Mouse (Mus musculus) liver, embryonic 12.5 days (tissue): ENCODE data around the gene Prl7a2. TPM values are rescaled to one million over a fixed set of nuclear protein-coding genes. Genes with fewer than 3 reads are reported as not detected.

ENCODE experiments used
- ATAC-seq: fragments of 200-750 bp; cut with Nextera tagmentation; 2 replicates; pipeline ENCODE4 v1.8.0; 2017; ENCODE audit warnings: moderate number of reproducible peaks, mild to moderate bottlenecking, moderate library complexity
- H3K27ac ChIP-seq: fragments of 300-500 bp; sonication (generic); 2 replicates; pipeline ENCODE4 v1.5.1; 2016; ENCODE audit warnings: mild to moderate bottlenecking
- H3K27me3 ChIP-seq: fragments of 300-500 bp; sonication (generic); replicated peaks from 2 replicates; pipeline ENCODE4 v1.6.1; 2016; ENCODE audit warnings: mild to moderate bottlenecking, moderate library complexity
- H3K36me3 ChIP-seq: fragments of 300-500 bp; sonication (generic); 2 replicates; pipeline ENCODE4 v1.6.1; 2016; ENCODE audit warnings: mild to moderate bottlenecking, moderate library complexity
- H3K4me1 ChIP-seq: fragments of 300-500 bp; sonication (generic); 2 replicates; pipeline ENCODE4 v1.6.1; 2016
- H3K4me2 ChIP-seq: fragments of 300-500 bp; sonication (generic); 2 replicates; pipeline ENCODE4 v1.6.1; 2016; ENCODE audit warnings: mild to moderate bottlenecking, moderate library complexity
- H3K4me3 ChIP-seq: fragments of 300-500 bp; sonication (generic); 2 replicates; pipeline ENCODE4 v1.5.1; 2016; ENCODE audit warnings: mild to moderate bottlenecking, moderate library complexity
- H3K9ac ChIP-seq: fragments of 300-500 bp; sonication (generic); 2 replicates; pipeline ENCODE4 v1.6.1; 2016; ENCODE audit warnings: mild to moderate bottlenecking, moderate library complexity
- H3K9me3 ChIP-seq: fragments of 300-500 bp; sonication (generic); replicated peaks from 2 replicates; pipeline ENCODE4 v1.6.1; 2016; ENCODE audit warnings: mild to moderate bottlenecking, moderate library complexity
- WGBS: fragments of 180-500 bp; shearing (Covaris S2); methylation state at CpG from one replicate; pipeline ENCODE4 v1.1.7; 2016; ENCODE audit not compliant: insufficient replicate concordance; 5-methylcytosine and 5-hydroxymethylcytosine counted together
- polyA plus RNA-seq: library from polyadenylated mRNA; unstranded; fragments of >200 nt; fragmentation: Nextera tagmentation; extraction: Ambion mirVana; gene quantifications from 2 replicates; pipeline ENCODE4 v1.2.1, GENCODE M21; 2016

The Prl7a2 gene
- polyA plus RNA-seq: not detected in 2 replicates

DNA sequence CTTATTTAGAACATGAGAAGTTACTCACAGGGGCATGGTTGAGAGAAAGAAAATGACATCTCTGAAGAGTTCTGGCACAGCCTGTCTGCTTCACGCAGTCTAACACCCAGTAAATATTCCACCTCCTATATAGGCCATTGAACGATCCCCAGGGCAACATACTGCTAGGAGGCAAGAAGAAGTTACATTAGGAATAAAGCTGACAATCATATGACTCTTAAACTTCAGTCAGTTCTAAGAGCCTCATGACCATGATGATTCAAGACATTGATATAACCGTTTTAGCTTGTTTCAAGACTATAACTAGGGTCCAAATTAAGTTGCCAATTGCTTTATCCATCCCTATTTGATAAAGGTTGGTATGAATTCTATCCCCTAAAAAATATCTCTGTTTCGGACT, at the start of gene Prl7a2:
Prl7a2 (minus strand) TSS at position 101 of the 400 bp plus-strand sequence.
- Histone ChIP-seq H3K4me2 (no peak within 1 kb of the TSS), H3K27me3 (no peaks in the 10 kb centered on the region), H3K27ac (no peak within 1 kb of the TSS), H3K4me3 (no peak within 1 kb of the TSS), H3K36me3 (no peaks in the 10 kb centered on the region), H3K9me3 (no peaks in the 10 kb centered on the region), H3K9ac (no peak within 1 kb of the TSS), H3K4me1 (no peaks in the 10 kb centered on the region)
- 59% methylated on average over 4 of the region's 4 CpGs for WGBS
- ATAC-seq: no peak

DNA sequence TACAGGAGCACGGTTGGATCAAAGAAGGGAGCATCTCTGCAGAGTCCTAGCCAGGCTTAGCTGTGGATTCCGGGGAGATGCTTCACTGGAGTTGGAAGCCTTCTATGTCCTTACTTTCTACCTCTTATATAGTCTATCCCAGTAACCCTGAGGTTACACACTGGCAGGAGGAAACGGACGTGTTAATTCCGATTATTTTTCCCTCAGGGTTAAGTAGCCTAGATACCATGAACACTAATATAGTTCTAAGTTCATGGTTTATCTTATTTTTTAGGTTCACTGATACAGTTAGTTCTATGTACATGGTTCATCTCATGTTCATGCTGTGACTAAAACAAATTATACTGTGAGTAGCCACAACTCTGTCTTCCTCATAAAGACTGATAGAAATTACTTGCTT, 48.8 kb upstream of the Prl7a2 start, which contains the start of gene Prl7d1:
Prl7d1 (minus strand) TSS at position 101 of the 400 bp plus-strand sequence.
- WGBS: 67% methylated on average over 5 of the region's 5 CpGs
- H3K9ac ChIP-seq: no peak within 1 kb of the TSS
- H3K4me1 ChIP-seq: no peaks in the 10 kb centered on the region
- H3K27me3 ChIP-seq: no peaks in the 10 kb centered on the region
- H3K9me3 ChIP-seq: no peaks in the 10 kb centered on the region
- H3K4me2 ChIP-seq: no peak within 1 kb of the TSS
- no peak within 1 kb of the TSS for H3K27ac ChIP-seq
- H3K4me3 ChIP-seq: no peak within 1 kb of the TSS
- ATAC-seq: no peak
- no peaks in the 10 kb centered on the region for H3K36me3 ChIP-seq

DNA sequence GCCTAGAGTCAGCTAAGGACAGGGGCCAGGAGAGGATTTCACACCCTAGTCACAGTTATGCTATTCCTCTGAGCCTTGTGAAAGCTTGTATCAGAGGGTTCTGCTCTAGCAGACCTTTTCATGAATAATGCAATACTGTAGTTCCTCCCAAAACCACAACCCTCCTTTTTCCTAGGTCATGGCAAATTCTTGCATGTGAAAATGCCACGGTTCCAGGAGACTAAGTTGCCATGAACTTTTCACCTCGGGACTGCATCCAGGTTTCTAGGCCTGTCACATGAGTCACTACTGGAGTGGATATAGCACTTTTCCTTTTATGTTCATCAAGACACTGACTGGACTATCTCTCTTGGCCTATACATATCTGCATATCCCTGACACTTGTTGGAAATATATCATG, 38.7 kb upstream of the Prl7a2 start:
- Histone ChIP-seq H3K27ac (no peak overlapping the region), H3K9ac (no peak overlapping the region), H3K4me1 (no peaks in the 10 kb centered on the region), H3K4me3 (no peak overlapping the region), H3K9me3 (no peaks in the 10 kb centered on the region), H3K36me3 (no peaks in the 10 kb centered on the region), H3K4me2 (no peak overlapping the region), H3K27me3 (no peaks in the 10 kb centered on the region)
- 41% methylated on average over 2 of the region's 2 CpGs for WGBS
- no peak for ATAC-seq

DNA sequence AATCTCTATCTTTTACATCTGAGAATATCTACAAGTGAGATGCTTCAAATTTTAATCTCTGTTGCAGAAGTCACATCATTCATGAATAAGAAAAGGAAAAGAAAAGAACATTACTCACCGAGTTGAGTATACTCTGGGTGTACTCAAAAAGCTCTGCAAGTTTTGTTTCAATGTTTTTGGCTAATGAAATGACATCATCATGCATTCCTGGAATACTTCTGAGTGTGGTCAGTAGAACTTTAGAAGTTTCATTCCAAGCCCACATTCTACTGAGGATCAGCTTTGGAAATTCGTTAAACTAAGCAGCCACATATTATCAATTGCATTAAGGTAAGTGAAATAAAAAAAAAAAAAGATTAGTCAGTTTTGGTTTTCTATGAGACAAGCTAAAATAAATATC, 7.1 kb downstream of the Prl7a2 start:
- H3K27me3 ChIP-seq: no peaks in the 10 kb centered on the region
- WGBS: 58% methylated on average over 2 of the region's 2 CpGs

DNA sequence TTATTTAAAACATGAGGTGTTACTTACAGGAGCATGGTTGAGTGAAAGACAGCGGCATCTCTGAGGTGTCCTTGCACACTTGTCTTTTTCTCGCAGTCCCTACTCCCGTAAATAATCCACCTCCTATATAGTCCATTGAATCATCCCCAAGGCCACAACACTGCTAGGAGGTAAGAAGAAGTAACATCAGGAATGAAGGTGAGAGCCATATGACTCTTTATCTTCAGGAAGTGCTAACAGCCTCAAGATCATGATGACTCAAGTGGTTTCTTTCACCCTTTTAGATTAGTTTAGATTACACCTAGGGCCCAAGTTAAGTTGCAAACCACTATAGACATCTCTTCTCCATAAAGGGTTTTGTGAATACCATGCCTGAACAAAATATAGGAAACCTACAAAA, 25.4 kb downstream of the Prl7a2 start, which contains the start of gene Prl7a1:
Prl7a1 (minus strand) TSS at position 101 of the 400 bp plus-strand sequence.
- 77% methylated on average over 3 of the region's 3 CpGs for WGBS
- Histone ChIP-seq H3K9ac (no peak within 1 kb of the TSS), H3K27me3 (no peaks in the 10 kb centered on the region), H3K4me3 (no peak within 1 kb of the TSS), H3K4me1 (no peaks in the 10 kb centered on the region), H3K4me2 (no peak within 1 kb of the TSS), H3K9me3 (no peaks in the 10 kb centered on the region), H3K36me3 (no peaks in the 10 kb centered on the region), H3K27ac (no peak within 1 kb of the TSS)
- ATAC-seq: no peak

More for the DNA sequence above, 7.1 kb downstream of the Prl7a2 start:
- H3K4me2 ChIP-seq: no peak overlapping the region
- H3K27ac ChIP-seq: no peak overlapping the region
- no peaks in the 10 kb centered on the region for H3K36me3 ChIP-seq
- no peak overlapping the region for H3K9ac ChIP-seq
- no peaks in the 10 kb centered on the region for H3K9me3 ChIP-seq
- H3K4me3 ChIP-seq: no peak overlapping the region
- ATAC-seq: no peak
- H3K4me1 ChIP-seq: no peaks in the 10 kb centered on the region

DNA sequence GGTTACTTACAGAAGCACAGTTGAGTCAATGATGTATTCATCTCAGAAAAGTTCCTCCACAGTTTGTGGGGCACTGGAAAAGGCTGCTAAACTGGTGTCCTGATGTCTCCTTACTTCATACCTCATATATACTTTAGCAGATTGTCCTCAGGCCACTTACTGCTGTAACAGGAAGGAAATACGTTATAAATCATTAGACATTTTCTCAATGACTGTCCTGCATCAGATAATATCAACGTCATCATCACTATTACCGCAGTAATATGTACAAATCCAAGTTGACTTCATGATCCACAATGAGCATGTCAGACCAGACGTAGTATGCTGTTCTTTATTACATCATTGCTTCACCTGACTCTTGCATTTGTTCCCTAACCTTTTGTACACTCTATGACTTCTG, 57.4 kb downstream of the Prl7a2 start, which contains the start of gene Prl7b1:
Prl7b1 (minus strand) TSS at position 101 of the 400 bp plus-strand sequence.
- no peaks in the 10 kb centered on the region for H3K27me3 ChIP-seq
- WGBS: 52% methylated on average over 4 of the region's 4 CpGs

More for the DNA sequence above, 57.4 kb downstream of the Prl7a2 start, which contains the start of gene Prl7b1:
- Histone ChIP-seq H3K4me3 (no peak within 1 kb of the TSS), H3K9me3 (no peaks in the 10 kb centered on the region), H3K27ac (no peak within 1 kb of the TSS), H3K4me1 (no peaks in the 10 kb centered on the region), H3K36me3 (no peaks in the 10 kb centered on the region), H3K9ac (no peak within 1 kb of the TSS), H3K4me2 (no peak within 1 kb of the TSS)
- ATAC-seq: no peak

Other genes starting within 250 kb of the Prl7a2 start
- gene Prl8a6, start 229.3 kb downstream of the Prl7a2 start, polyA plus RNA-seq: not detected in 2 replicates
- not detected in 2 replicates for gene Prl8a8, start 154.8 kb downstream of the Prl7a2 start, polyA plus RNA-seq
- gene Prl8a9, start 103.4 kb downstream of the Prl7a2 start, polyA plus RNA-seq: not detected in 2 replicates
- gene Prl8a1, start 85.9 kb downstream of the Prl7a2 start, polyA plus RNA-seq: not detected in 2 replicates
- not detected in 2 replicates for gene Prl7b1, start 57.5 kb downstream of the Prl7a2 start, polyA plus RNA-seq
- not detected in 2 replicates for gene Prl7a1, start 25.5 kb downstream of the Prl7a2 start, polyA plus RNA-seq
- not detected in 2 replicates for gene Prl7d1, start 48.7 kb upstream of the Prl7a2 start, polyA plus RNA-seq
- not detected in 2 replicates for gene Prl7c1, start 112.8 kb upstream of the Prl7a2 start, polyA plus RNA-seq
- not detected in 2 replicates for gene Prl2a1, start 133.6 kb upstream of the Prl7a2 start, polyA plus RNA-seq
- not detected in 2 replicates for gene Prl2c1, start 181.3 kb upstream of the Prl7a2 start, polyA plus RNA-seq